Mouse (Mus musculus) right cerebral cortex, adult 2 months (tissue): ENCODE measurements at regions not wholly inside any gene's neighbourhood (a gene's known extent, or its start where the extent isn't known, plus 50 kb on each side); places are given as distances from the start of the nearest gene placed in this dataset.
A peak's percentile ranks its signal among the peaks of the same experiment; 100 is the strongest.

Source experiments
- DNase-seq, 2 experiments: peaks; one replicate each; pipeline ENCODE4 v3.0.0; 2021 to 2022; ENCODE audit warnings: low spot score in 2 of 2

- no peak for DNase-seq
These were observed 236.4 kb downstream of the Gm5426 start for GRCm38 (mm10) chr10:96372616-96373346.

- DNase-seq: no peak
These were observed 237.1 kb downstream of the Gm5426 start for GRCm38 (mm10) chr10:96373481-96373880.

- no peak for DNase-seq
These were observed 238.1 kb downstream of the Gm5426 start for GRCm38 (mm10) chr10:96374293-96375069.

- no peak for DNase-seq
These were observed 238.7 kb downstream of the Gm5426 start for GRCm38 (mm10) chr10:96375070-96375447.

- no peak for DNase-seq
These were observed 239.3 kb upstream of the Btg1 start for GRCm38 (mm10) chr10:96377549-96377948.

GRCm38 (mm10) chr10:96379016-96379771 is 237.6 kb upstream of the Btg1 start:
- DNase-seq: no peak

GRCm38 (mm10) chr10:96381664-96382063 is 235.1 kb upstream of the Btg1 start:
- DNase-seq: no peak

GRCm38 (mm10) chr10:96391748-96392147 is 225.1 kb upstream of the Btg1 start:
- no peak for DNase-seq

- no peak for DNase-seq
These were observed 224.0 kb upstream of the Btg1 start for GRCm38 (mm10) chr10:96392836-96393235.

GRCm38 (mm10) chr10:96394210-96394609 is 222.6 kb upstream of the Btg1 start:
- DNase-seq: no peak

- no peak for DNase-seq
These were observed 221.8 kb upstream of the Btg1 start for GRCm38 (mm10) chr10:96395017-96395416.

GRCm38 (mm10) chr10:96397931-96398561 is 218.8 kb upstream of the Btg1 start:
- peak; percentile 7 to 15 for DNase-seq

- DNase-seq: no peak
These were observed 218.1 kb upstream of the Btg1 start for GRCm38 (mm10) chr10:96398562-96399288.

- no peak for DNase-seq
These were observed 217.0 kb upstream of the Btg1 start for GRCm38 (mm10) chr10:96399636-96400400.

- no peak for DNase-seq
These were observed 216.0 kb upstream of the Btg1 start for GRCm38 (mm10) chr10:96400793-96401192.

- DNase-seq: no peak
These were observed 210.5 kb upstream of the Btg1 start for GRCm38 (mm10) chr10:96406306-96406705.

GRCm38 (mm10) chr10:96407846-96408245 is 209.0 kb upstream of the Btg1 start:
- no peak for DNase-seq

- DNase-seq: no peak
These were observed 208.6 kb upstream of the Btg1 start for GRCm38 (mm10) chr10:96408250-96408649.

- DNase-seq: no peak
These were observed 206.8 kb upstream of the Btg1 start for GRCm38 (mm10) chr10:96410028-96410427.

- DNase-seq: no peak
These were observed 202.0 kb upstream of the Btg1 start for GRCm38 (mm10) chr10:96414807-96415206.
